Mouse (Mus musculus): ENCODE data around the gene Hhatl. TPM values are rescaled to one million over a fixed set of nuclear protein-coding genes. Genes with fewer than 3 reads are reported as not detected.

Hhatl gene
- polyA plus RNA-seq, 1 experiment from 2014 or later, result 1.8 TPM

- ATAC-seq (ENCODE audit: borderline replicate concordance, extremely low read depth, low FRiP score, low TSS enrichment), result no peak
- Histone ChIP-seq H3K9me3 (no peaks in the 10 kb centered on the region), H3K4me1 (peaks cover 29% of the 10 kb centered on the region), H3K4me2 (no peak overlapping the region), H3K27ac (no peak overlapping the region), H3K27me3 (no peaks in the 10 kb centered on the region), H3K36me3 (peaks cover 43% of the 10 kb centered on the region), H3K9ac (no peak overlapping the region), H3K4me3 (no peak overlapping the region)
- 78% methylated on average over 3 of the region's 3 CpGs for WGBS
Measured at GRCm38 (mm10) chr9:121756785-121757184, 35.5 kb downstream of the Hhatl start.

GRCm38 (mm10) chr9:121754624-121755023 lies 37.7 kb downstream of the Hhatl start:
- H3K9ac ChIP-seq, result no peak overlapping the region
- H3K4me2 ChIP-seq, result no peak overlapping the region
- ATAC-seq (ENCODE audit: borderline replicate concordance, extremely low read depth, low FRiP score, low TSS enrichment), result no peak
- peaks cover 64% of the 10 kb centered on the region for H3K36me3 ChIP-seq
- H3K9me3 ChIP-seq, result no peaks in the 10 kb centered on the region
- no peaks in the 10 kb centered on the region for H3K27me3 ChIP-seq
- peaks cover 15% of the 10 kb centered on the region for H3K4me1 ChIP-seq
- WGBS, result 88% methylated on average over 3 of the region's 3 CpGs
- H3K27ac ChIP-seq, result no peak overlapping the region
- H3K4me3 ChIP-seq, result no peak overlapping the region

GRCm38 (mm10) chr9:121752774-121753173 lies 39.5 kb downstream of the Hhatl start:
- no peak overlapping the region for H3K4me3 ChIP-seq
- no peak overlapping the region for H3K9ac ChIP-seq
- no peaks in the 10 kb centered on the region for H3K9me3 ChIP-seq
- ATAC-seq (ENCODE audit: borderline replicate concordance, extremely low read depth, low FRiP score, low TSS enrichment), result no peak
- peaks cover 83% of the 10 kb centered on the region for H3K36me3 ChIP-seq
- WGBS, result 94% methylated on average over 9 of the region's 9 CpGs
- no peaks in the 10 kb centered on the region for H3K4me1 ChIP-seq
- no peak overlapping the region for H3K4me2 ChIP-seq
- no peak overlapping the region for H3K27ac ChIP-seq
- H3K27me3 ChIP-seq, result no peaks in the 10 kb centered on the region

GRCm38 (mm10) chr9:121744051-121744450 lies 48.3 kb downstream of the Hhatl start:
- no peak overlapping the region for H3K4me3 ChIP-seq
- H3K36me3 ChIP-seq, result peaks cover 84% of the 10 kb centered on the region
- no peak overlapping the region for H3K4me2 ChIP-seq
- WGBS, result 84% methylated on average over 8 of the region's 8 CpGs
- H3K4me1 ChIP-seq, result no peaks in the 10 kb centered on the region
- H3K27ac ChIP-seq, result no peak overlapping the region
- H3K27me3 ChIP-seq, result no peaks in the 10 kb centered on the region
- H3K9ac ChIP-seq, result no peak overlapping the region
- ATAC-seq (ENCODE audit: borderline replicate concordance, extremely low read depth, low FRiP score, low TSS enrichment), result no peak
- no peaks in the 10 kb centered on the region for H3K9me3 ChIP-seq

GRCm38 (mm10) chr9:121741168-121741567 lies 51.1 kb downstream of the Hhatl start:
- ATAC-seq (ENCODE audit: borderline replicate concordance, extremely low read depth, low FRiP score, low TSS enrichment), result no peak
- Histone ChIP-seq H3K36me3 (peaks cover 59% of the 10 kb centered on the region), H3K9me3 (no peaks in the 10 kb centered on the region), H3K27ac (no peak overlapping the region), H3K4me3 (no peak overlapping the region), H3K9ac (no peak overlapping the region), H3K4me2 (no peak overlapping the region), H3K27me3 (no peaks in the 10 kb centered on the region), H3K4me1 (no peaks in the 10 kb centered on the region)
- 88% methylated on average over 3 of the region's 3 CpGs for WGBS

- H3K4me2 ChIP-seq, result no peak overlapping the region
- no peak overlapping the region for H3K27ac ChIP-seq
- H3K36me3 ChIP-seq, result peaks cover 60% of the 10 kb centered on the region
- H3K9ac ChIP-seq, result no peak overlapping the region
- no peak for ATAC-seq (ENCODE audit: borderline replicate concordance, extremely low read depth, low FRiP score, low TSS enrichment)
- 83% methylated on average over 6 of the region's 6 CpGs for WGBS
- no peak overlapping the region for H3K4me3 ChIP-seq
- no peaks in the 10 kb centered on the region for H3K4me1 ChIP-seq
- no peaks in the 10 kb centered on the region for H3K27me3 ChIP-seq
- no peaks in the 10 kb centered on the region for H3K9me3 ChIP-seq
Measured at GRCm38 (mm10) chr9:121740490-121740889, 51.8 kb downstream of the Hhatl start.

Other genes with a start within 250 kb of the Hhatl start
- 0.16 TPM in 1 of 2 replicates, not detected in the other for gene Lyzl4, start 150.4 kb downstream of the Hhatl start, polyA plus RNA-seq (2015; fragmentation: Nextera tagmentation; extraction: Ambion mirVana)
- 0.30 and 0.55 TPM in 2 replicates for gene Vipr1, start 149.8 kb downstream of the Hhatl start, polyA plus RNA-seq (2015; fragmentation: Nextera tagmentation; extraction: Ambion mirVana)
- gene Sec22c, start 87.0 kb downstream of the Hhatl start, polyA plus RNA-seq (2015; fragmentation: Nextera tagmentation; extraction: Ambion mirVana), result 9.8 and 10.3 TPM in 2 replicates
- gene Ss18l2, start 82.2 kb downstream of the Hhatl start, polyA plus RNA-seq (2015; fragmentation: Nextera tagmentation; extraction: Ambion mirVana), result 96.0 and 101 TPM in 2 replicates
- gene Nktr, start 73.3 kb downstream of the Hhatl start, polyA plus RNA-seq (2015; fragmentation: Nextera tagmentation; extraction: Ambion mirVana), result 57.5 and 60.4 TPM in 2 replicates
- gene Zfp651, start 33.2 kb downstream of the Hhatl start, polyA plus RNA-seq (2015; fragmentation: Nextera tagmentation; extraction: Ambion mirVana), result 16.7 and 17.7 TPM in 2 replicates
- gene Klhl40, start 14.9 kb downstream of the Hhatl start, polyA plus RNA-seq (2015; fragmentation: Nextera tagmentation; extraction: Ambion mirVana), result 0.47 and 0.49 TPM in 2 replicates
- 1.2 TPM in 2 replicates for gene Ccdc13, start 47.0 kb upstream of the Hhatl start, polyA plus RNA-seq (2015; fragmentation: Nextera tagmentation; extraction: Ambion mirVana)
- gene Higd1a, start 65.9 kb upstream of the Hhatl start, polyA plus RNA-seq (2015; fragmentation: Nextera tagmentation; extraction: Ambion mirVana), result 155 and 175 TPM in 2 replicates
- gene Ackr2, start 105.8 kb upstream of the Hhatl start, polyA plus RNA-seq (2015; fragmentation: Nextera tagmentation; extraction: Ambion mirVana), result 1.1 and 1.3 TPM in 2 replicates
- gene Cyp8b1, start 123.8 kb upstream of the Hhatl start, polyA plus RNA-seq (2015; fragmentation: Nextera tagmentation; extraction: Ambion mirVana), result not detected in 2 replicates
- gene Fam198a, start 158.5 kb upstream of the Hhatl start, polyA plus RNA-seq (2015; fragmentation: Nextera tagmentation; extraction: Ambion mirVana), result 2.2 and 2.5 TPM in 2 replicates
- gene Pomgnt2, start 204.6 kb upstream of the Hhatl start, polyA plus RNA-seq (2015; fragmentation: Nextera tagmentation; extraction: Ambion mirVana), result 13.0 and 13.5 TPM in 2 replicates

Data from lung, embryonic 15.5 days (tissue).